ENCODE assay signal across 8 mouse cellular contexts in the genomic region with DNA sequence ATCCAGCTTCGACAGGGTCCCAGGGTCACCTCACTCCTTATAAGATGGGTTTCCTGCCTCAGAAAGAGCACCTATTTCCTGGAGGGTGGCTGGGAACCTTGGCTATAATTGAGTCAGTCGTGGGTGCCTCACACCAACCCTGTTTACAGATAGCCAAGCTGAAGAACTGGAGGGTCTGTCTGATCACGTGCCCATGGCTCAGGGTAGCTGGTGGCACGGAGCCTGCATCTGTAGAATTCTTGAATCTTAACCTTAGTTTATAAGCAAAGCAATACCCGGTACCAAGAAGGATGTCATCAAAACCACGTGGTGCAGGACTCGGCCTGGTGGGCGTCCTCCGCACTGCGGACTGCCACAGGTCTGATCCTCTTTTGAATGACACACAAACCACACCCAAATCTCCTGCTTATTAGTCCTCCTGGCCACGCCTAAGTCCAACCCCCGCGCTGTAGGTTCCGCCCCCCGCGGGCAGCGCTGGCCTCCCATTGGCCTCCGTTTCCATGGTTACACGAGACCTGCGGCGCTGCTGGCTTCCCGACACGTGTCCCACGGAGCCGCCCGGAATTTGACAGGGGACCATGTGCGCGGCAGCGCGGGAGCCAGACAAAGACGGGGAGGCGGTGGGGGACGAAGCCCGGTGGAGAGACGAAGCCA. TPM values are rescaled to one million over a fixed set of nuclear protein-coding genes. Genes with fewer than 3 reads are reported as not detected.
DNase-seq lines count a peak whose midpoint lies in the region; ATAC-seq and TF ChIP-seq lines count a peak whose summit lies in the region.

No protein-coding gene starts in this region.

- no peaks in the 10 kb centered on the region for H3K9me3 ChIP-seq in forebrain, embryonic 14.5 days (replicated peaks; ENCODE audit: control insufficient read depth, low read length)
- H3K9me3 ChIP-seq in liver, embryonic 14.5 days (ENCODE audit: control insufficient read depth, low read length): no peaks in the 10 kb centered on the region
- no peaks in the 10 kb centered on the region for H3K9me3 ChIP-seq in stomach, embryonic 14.5 days (ENCODE audit: control insufficient read depth, low read depth, low read length)

- peak overlapping the region; percentile 3 for H3K4me3 ChIP-seq in forebrain, embryonic 14.5 days (ENCODE audit: low read depth, low read length)
- H3K4me3 ChIP-seq in liver, embryonic 14.5 days (ENCODE audit: insufficient read depth in 1 of 2, low read depth in 2 of 2, low read length in 2 of 2): peak overlapping the region in 1 of 2 experiments; percentile 12; a peak in 1 of 4 replicates
- peak overlapping the region; percentile 25 for H3K4me3 ChIP-seq in stomach, embryonic 14.5 days (ENCODE audit: low read depth, low read length)

- ATAC-seq in forebrain, embryonic 14.5 days: peak; percentile 94
- peak; percentile 84 for ATAC-seq in liver, embryonic 14.5 days (ENCODE audit: insufficient read depth)
- peak; percentile 84 for ATAC-seq in stomach, embryonic 14.5 days (ENCODE audit: insufficient number of reproducible peaks, insufficient read depth, low FRiP score, low read depth)

- H3K4me2 ChIP-seq in forebrain, embryonic 14.5 days (ENCODE audit: low read length): peak overlapping the region; percentile 46
- H3K4me2 ChIP-seq in liver, embryonic 14.5 days (ENCODE audit: low read depth): peak overlapping the region; percentile 53
- H3K4me2 ChIP-seq in stomach, embryonic 14.5 days (replicated peaks; ENCODE audit: low read depth, low read length): peak overlapping the region; percentile 57

- peak overlapping the region; percentile 76 for H3K27ac ChIP-seq in forebrain, embryonic 14.5 days (ENCODE audit: low read depth, low read length)
- H3K27ac ChIP-seq in liver, embryonic 14.5 days: no peak overlapping the region
- no peak overlapping the region for H3K27ac ChIP-seq in stomach, embryonic 14.5 days (ENCODE audit: low read length)

- H3K27me3 ChIP-seq in forebrain, embryonic 14.5 days (replicated peaks; ENCODE audit: control insufficient read depth, insufficient read depth, low read length): no peaks in the 10 kb centered on the region
- no peaks in the 10 kb centered on the region for H3K27me3 ChIP-seq in liver, embryonic 14.5 days (ENCODE audit: control insufficient read depth, insufficient read depth, low read length)
- no peaks in the 10 kb centered on the region for H3K27me3 ChIP-seq in stomach, embryonic 14.5 days (ENCODE audit: control insufficient read depth, insufficient read depth, low read length)

- TF ChIP-seq CTCF in liver, embryonic 14.5 days (IDR thresholded peaks at IDR 0.05; ENCODE audit: low read depth): 0 out of 2 replicates have a peak, but pooled peaks have one; percentile 7

- TF ChIP-seq EP300 in liver, embryonic 14.5 days (IDR thresholded peaks at IDR 0.05; ENCODE audit: low read depth): no peak

- 2% methylated on average over 35 of the region's 35 CpGs for WGBS in forebrain, embryonic 14.5 days
- WGBS in liver, embryonic 14.5 days (ENCODE audit: insufficient replicate concordance): 3% methylated on average over 35 of the region's 35 CpGs
- WGBS in stomach, embryonic 14.5 days: 2% methylated on average over 35 of the region's 35 CpGs

- H3K9ac ChIP-seq in forebrain, embryonic 14.5 days (ENCODE audit: low read length): peak overlapping the region; percentile 48
- H3K9ac ChIP-seq in liver, embryonic 14.5 days (replicated peaks): no peak overlapping the region
- no peak overlapping the region for H3K9ac ChIP-seq in stomach, embryonic 14.5 days (replicated peaks; ENCODE audit: low read depth, low read length)

- peak; percentile 32 to 49 for DNase-seq in CD8-positive naive resting alpha-beta T cell, adult 2 months (ENCODE audit: low read depth in 2 of 2, low spot score in 2 of 2)
- DNase-seq in cerebellum, adult 11 months: peak; percentile 84
- DNase-seq in forebrain, embryonic 14.5 days (ENCODE audit: low spot score): peak; percentile 98
- peak; percentile 89 to 91 for DNase-seq in heart, postnatal 10 days
- DNase-seq in kidney, postnatal 36 days: peak; percentile 92 to 93
- peak; percentile 66 to 75 (median 68) for DNase-seq in liver, embryonic 14.5 days (ENCODE audit: low read depth in 3 of 3, low spot score in 3 of 3)
- DNase-seq in neural tube, embryonic 10.5 days (ENCODE audit: extremely low spot score, low spot score): peak; percentile 95

- H3K4me1 ChIP-seq in forebrain, embryonic 14.5 days (ENCODE audit: control insufficient read depth, insufficient read depth, low read length): peaks cover 8% of the 10 kb centered on the region
- H3K4me1 ChIP-seq in liver, embryonic 14.5 days (replicated peaks; ENCODE audit: control insufficient read depth in 2 of 2, insufficient read depth in 2 of 2, low read length in 1 of 2): peaks cover 0 to 8% of the 10 kb centered on the region in 2 experiments; a peak in 2 of 4 replicates
- H3K4me1 ChIP-seq in stomach, embryonic 14.5 days (ENCODE audit: control insufficient read depth, insufficient read depth, low read length): peaks cover 10% of the 10 kb centered on the region; the same call in 1 of the 2 replicates

- H3K36me3 ChIP-seq in forebrain, embryonic 14.5 days (ENCODE audit: control insufficient read depth, insufficient read depth, low read length): no peaks in the 10 kb centered on the region
- no peaks in the 10 kb centered on the region for H3K36me3 ChIP-seq in liver, embryonic 14.5 days (replicated peaks; ENCODE audit: control insufficient read depth, insufficient read depth, low read depth)
- H3K36me3 ChIP-seq in stomach, embryonic 14.5 days (ENCODE audit: control insufficient read depth, insufficient read depth, low read length): no peaks in the 10 kb centered on the region

- intact Hi-C loops in heart, postnatal 10 days (cut with DNase I): loop anchor here (2.0 to 5.0 kb wide), 3 partner anchors 48 to 227 kb away; no protein-coding TSS in a partner anchor

RNA-seq across cellular contexts. Expression of a gene that starts 49.9 kb away (rescaled TPM):
- 0.64 and 1.2 TPM in 2 replicates for polyA plus RNA-seq in forebrain, embryonic 14.5 days (2014; fragmentation: Nextera tagmentation; extraction: Ambion mirVana)
- total RNA-seq in heart, postnatal 10 days (2021): 1 to 10 TPM; 1.9 to 3.1 TPM
- polyA plus RNA-seq in liver, embryonic 14.5 days (2012; rRNA removed): 0.04 TPM in 1 of 2 replicates, not detected in the other
- polyA plus RNA-seq in liver, embryonic 14.5 days (2014; fragmentation: Nextera tagmentation; extraction: Ambion mirVana): 0.17 and 0.23 TPM in 2 replicates
- 1.2 and 2.1 TPM in 2 replicates for polyA plus RNA-seq in stomach, embryonic 14.5 days (2014; fragmentation: Nextera tagmentation; extraction: Ambion mirVana)

Comparison
In these comparisons a context has a peak if more than half of its experiments do, and no peak if none do; other contexts are left out.
1. DNase-seq: peak in every context shown above with its lines; median percentile 98 in forebrain, embryonic 14.5 days; 95 in neural tube, embryonic 10.5 days; 92 in kidney, postnatal 36 days; 90 in heart, postnatal 10 days; 84 in cerebellum, adult 11 months; 68 in liver, embryonic 14.5 days; 40 in CD8-positive naive resting alpha-beta T cell, adult 2 months.